Mouse (Mus musculus): ENCODE data around the gene Vsig10.
"Not testable (repeated sequence)": the region's sequence is repeated elsewhere in the genome, so short reads cannot be mapped to it uniquely, and the experiment has no call there.

The Vsig10 gene

GRCm38 (mm10) chr5:117318741-117319629 is at the start of gene Vsig10:
TSS of gene Vsig10 (plus strand) at chr5:117319083.
- peak; percentile 78 to 79 for DNase-seq

- no peak for DNase-seq
These were observed 49.5 kb upstream of the Vsig10 start for GRCm38 (mm10) chr5:117269395-117269794.

- no peak for DNase-seq
These were observed 46.9 kb upstream of the Vsig10 start for GRCm38 (mm10) chr5:117271945-117272344.

GRCm38 (mm10) chr5:117274817-117275216 is 44.1 kb upstream of the Vsig10 start:
- DNase-seq, result no peak

GRCm38 (mm10) chr5:117277784-117278183 is 41.1 kb upstream of the Vsig10 start:
- no peak for DNase-seq

- DNase-seq, result peak; percentile 83 to 89
These were observed 39.8 kb upstream of the Vsig10 start for GRCm38 (mm10) chr5:117278809-117279668.

- peak; percentile 28 to 61 for DNase-seq
These were observed 39.2 kb upstream of the Vsig10 start for GRCm38 (mm10) chr5:117279669-117280050.

- DNase-seq, result no peak
These were observed 37.3 kb upstream of the Vsig10 start for GRCm38 (mm10) chr5:117281536-117281935.

- no peak for DNase-seq
These were observed 36.5 kb upstream of the Vsig10 start for GRCm38 (mm10) chr5:117282360-117282759.

GRCm38 (mm10) chr5:117284029-117284428 is 34.9 kb upstream of the Vsig10 start:
- DNase-seq, result no peak

GRCm38 (mm10) chr5:117284682-117285081 is 34.2 kb upstream of the Vsig10 start:
- DNase-seq, result no peak

GRCm38 (mm10) chr5:117285266-117285665 is 33.6 kb upstream of the Vsig10 start:
- no peak for DNase-seq

- no peak for DNase-seq
These were observed 32.6 kb upstream of the Vsig10 start for GRCm38 (mm10) chr5:117286286-117286685.

- DNase-seq, result peak; percentile 96 to 97
These were observed 31.8 kb upstream of the Vsig10 start, which contains the start of gene Pebp1 for GRCm38 (mm10) chr5:117286831-117287822. TSS of gene Pebp1 (minus strand) at chr5:117287625.

- DNase-seq, result no peak
These were observed 29.2 kb upstream of the Vsig10 start for GRCm38 (mm10) chr5:117289646-117290045.

- DNase-seq, result no peak
These were observed 28.8 kb upstream of the Vsig10 start for GRCm38 (mm10) chr5:117290081-117290480.

GRCm38 (mm10) chr5:117291312-117291711 is 27.6 kb upstream of the Vsig10 start:
- DNase-seq, result no peak

- DNase-seq, result no peak
These were observed 26.3 kb upstream of the Vsig10 start for GRCm38 (mm10) chr5:117292547-117292946.

GRCm38 (mm10) chr5:117293776-117294175 is 25.1 kb upstream of the Vsig10 start:
- not testable (repeated sequence) for DNase-seq

GRCm38 (mm10) chr5:117295011-117295410 is 23.9 kb upstream of the Vsig10 start:
- DNase-seq, result no peak

GRCm38 (mm10) chr5:117302899-117303298 is 16.0 kb upstream of the Vsig10 start:
- DNase-seq, result peak in 1 of 2 experiments; percentile 27

Data from lung, adult 18-20 months (tissue).